Mouse (Mus musculus): ENCODE measurements around the gene Limch1. TPM values are rescaled to one million over a fixed set of nuclear protein-coding genes. Genes with fewer than 3 reads are reported as not detected.

Gene Limch1
- polyA plus RNA-seq, 1 experiment from 2014 or later = 47.1 TPM

- H3K9me3 ChIP-seq = no peaks in the 10 kb centered on the region
- H3K4me3 ChIP-seq = peak overlapping the region; percentile 21; the same call in 1 of the 2 replicates
- peaks cover 47% of the 10 kb centered on the region for H3K4me1 ChIP-seq
- no peaks in the 10 kb centered on the region for H3K36me3 ChIP-seq (replicated peaks)
- peaks cover 46% of the 10 kb centered on the region for H3K27me3 ChIP-seq (replicated peaks; ENCODE audit: low read depth, poor library complexity, severe bottlenecking)
- no peak for DNase-seq (ENCODE audit: low spot score)
- WGBS = 25% methylated on average over 5 of the region's 5 CpGs
- H3K27ac ChIP-seq (replicated peaks) = peak overlapping the region; percentile 54
Observed at GRCm38 (mm10) chr5:66748448-66749115, 3.0 kb downstream of the Limch1 start.

DNA sequence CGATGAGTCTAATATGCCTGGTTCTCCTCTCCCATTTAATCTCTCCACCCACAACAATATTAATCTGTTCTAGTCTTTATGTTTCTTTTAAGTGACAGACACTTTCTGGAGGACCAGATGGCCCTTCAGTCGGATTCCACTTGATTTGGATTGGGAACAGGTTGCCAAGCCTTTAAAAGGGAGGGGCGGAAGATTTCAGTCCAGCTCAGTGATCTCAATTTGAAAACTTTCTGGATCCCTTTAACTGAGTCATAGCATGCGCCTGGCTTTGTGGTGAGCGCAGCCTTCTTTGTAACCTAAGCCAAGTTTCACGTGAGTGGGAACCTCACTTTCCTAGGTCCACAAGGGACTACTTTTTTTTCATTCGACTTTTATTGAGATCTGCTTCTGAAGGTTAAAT lies 5.0 kb downstream of the Limch1 start:
- H3K4me1 ChIP-seq = peaks cover 42% of the 10 kb centered on the region
- no peak overlapping the region for H3K4me3 ChIP-seq
- H3K36me3 ChIP-seq (replicated peaks) = no peaks in the 10 kb centered on the region
- WGBS = 73% methylated on average over 7 of the region's 7 CpGs
- DNase-seq (ENCODE audit: low spot score) = no peak
- peaks cover 25% of the 10 kb centered on the region for H3K27me3 ChIP-seq (replicated peaks; ENCODE audit: low read depth, poor library complexity, severe bottlenecking)
- no peaks in the 10 kb centered on the region for H3K9me3 ChIP-seq
- H3K27ac ChIP-seq (replicated peaks) = no peak overlapping the region

DNA sequence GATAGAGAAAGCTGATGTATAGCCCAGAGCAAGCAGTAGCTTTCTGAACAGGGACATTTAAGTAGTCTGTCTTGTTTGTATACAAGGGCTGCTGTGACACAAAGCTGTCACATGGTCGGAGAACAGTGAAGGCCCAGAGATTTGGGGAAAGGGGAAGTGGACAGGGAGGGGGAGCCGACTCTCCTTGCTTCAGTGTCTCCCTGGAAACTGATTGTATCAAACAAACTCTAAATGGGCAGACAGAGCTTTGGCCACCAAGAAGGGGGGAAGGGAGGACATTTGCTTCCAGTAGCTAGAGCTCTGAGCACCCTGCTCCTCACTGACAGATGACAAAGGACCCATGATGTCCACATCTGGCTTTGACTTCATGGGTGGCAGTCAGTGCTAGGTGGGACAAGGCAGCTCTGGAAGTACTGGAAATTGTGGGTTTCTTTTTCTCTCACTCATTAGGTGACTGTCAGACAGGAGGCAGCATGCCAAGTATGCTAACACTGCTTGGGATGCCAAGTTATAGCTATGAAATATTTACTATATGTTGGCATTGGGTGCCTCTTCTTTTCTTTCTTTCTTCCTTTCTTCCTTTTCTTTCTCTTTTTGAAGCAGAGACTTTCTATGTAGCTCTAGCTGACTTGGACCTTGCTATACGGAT lies 5.8 kb downstream of the Limch1 start:
- peaks cover 43% of the 10 kb centered on the region for H3K4me1 ChIP-seq
- no peak for DNase-seq (ENCODE audit: low spot score)
- H3K27me3 ChIP-seq (replicated peaks; ENCODE audit: low read depth, poor library complexity, severe bottlenecking) = peaks cover 17% of the 10 kb centered on the region
- no peak overlapping the region for H3K27ac ChIP-seq (replicated peaks)
- H3K9me3 ChIP-seq = no peaks in the 10 kb centered on the region
- H3K4me3 ChIP-seq = no peak overlapping the region
- WGBS = 43% methylated on average over 3 of the region's 3 CpGs
- no peaks in the 10 kb centered on the region for H3K36me3 ChIP-seq (replicated peaks)

DNA sequence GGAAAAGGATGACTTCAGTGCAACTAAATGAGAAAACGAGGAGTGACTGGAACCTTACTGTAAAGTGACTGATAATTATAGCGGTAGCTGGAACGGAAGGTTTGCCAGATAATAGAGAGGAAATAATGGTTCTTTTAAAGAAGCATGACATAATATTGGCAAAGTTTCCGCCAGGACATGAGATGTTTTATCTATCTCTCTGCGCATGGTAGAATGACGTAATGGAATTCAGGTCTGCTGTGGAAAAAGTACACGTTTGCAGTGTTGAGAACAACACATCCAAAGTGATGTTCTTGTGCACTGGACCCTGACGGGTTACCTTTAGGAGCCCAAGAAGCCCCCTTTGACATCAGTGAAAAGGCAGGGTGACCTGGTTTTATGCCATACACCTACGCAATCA lies 8.0 kb downstream of the Limch1 start:
- H3K4me3 ChIP-seq = no peak overlapping the region
- H3K36me3 ChIP-seq (replicated peaks) = no peaks in the 10 kb centered on the region
- WGBS = 94% methylated on average over 9 of the region's 9 CpGs
- H3K4me1 ChIP-seq = peaks cover 33% of the 10 kb centered on the region
- H3K27ac ChIP-seq (replicated peaks) = no peak overlapping the region
- H3K27me3 ChIP-seq (replicated peaks; ENCODE audit: low read depth, poor library complexity, severe bottlenecking) = no peaks in the 10 kb centered on the region
- no peak for DNase-seq (ENCODE audit: low spot score)
- no peaks in the 10 kb centered on the region for H3K9me3 ChIP-seq

DNA sequence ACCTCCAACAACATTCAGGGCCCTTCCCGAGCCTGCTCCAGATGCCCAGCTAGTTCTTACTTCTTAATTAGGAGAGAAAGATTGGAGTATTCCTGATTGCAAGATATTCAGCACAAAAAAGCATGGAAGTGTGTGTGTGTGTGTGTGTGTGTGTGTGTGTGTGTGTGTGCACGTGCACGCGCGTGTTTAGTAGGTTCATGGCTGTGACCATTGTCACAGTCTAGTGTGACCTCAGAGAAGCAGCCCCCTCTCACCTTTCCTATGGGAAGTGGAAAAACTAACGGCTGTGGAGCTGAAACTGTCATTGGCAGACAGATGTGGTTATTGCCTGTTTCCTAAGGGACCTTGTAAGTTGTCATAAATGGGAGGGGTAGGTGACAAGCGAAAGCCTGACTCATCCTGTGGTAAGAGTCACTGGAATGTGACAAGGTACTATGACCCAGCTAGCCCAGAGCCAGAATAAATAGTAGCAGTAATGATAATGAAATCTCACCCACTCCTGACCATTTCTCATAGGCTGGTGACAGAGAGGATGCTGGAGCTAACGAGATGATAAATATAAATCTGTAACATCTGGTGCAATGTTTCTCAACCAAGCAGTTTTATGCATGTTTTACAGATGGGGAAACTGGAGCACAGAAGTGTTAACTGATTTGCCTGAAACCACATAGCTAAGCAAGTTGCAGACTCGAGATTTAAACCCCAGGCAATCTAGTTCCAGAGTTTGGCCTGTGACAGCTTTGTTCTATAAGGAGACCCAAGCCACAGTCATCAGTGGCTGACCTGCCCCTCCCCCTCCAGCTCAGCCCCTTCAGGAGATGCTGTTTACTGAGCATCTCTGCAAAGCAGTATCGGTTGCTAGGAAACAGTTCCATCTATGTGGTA lies 11.4 kb downstream of the Limch1 start:
- Histone ChIP-seq H3K4me3 (no peak overlapping the region), H3K36me3 (replicated peaks) (no peaks in the 10 kb centered on the region), H3K27ac (replicated peaks) (no peak overlapping the region), H3K9me3 (no peaks in the 10 kb centered on the region), H3K27me3 (replicated peaks; ENCODE audit: low read depth, poor library complexity, severe bottlenecking) (no peaks in the 10 kb centered on the region), H3K4me1 (peaks cover 19% of the 10 kb centered on the region)
- 70% methylated on average over 10 of the region's 10 CpGs for WGBS
- no peak for DNase-seq (ENCODE audit: low spot score)

DNA sequence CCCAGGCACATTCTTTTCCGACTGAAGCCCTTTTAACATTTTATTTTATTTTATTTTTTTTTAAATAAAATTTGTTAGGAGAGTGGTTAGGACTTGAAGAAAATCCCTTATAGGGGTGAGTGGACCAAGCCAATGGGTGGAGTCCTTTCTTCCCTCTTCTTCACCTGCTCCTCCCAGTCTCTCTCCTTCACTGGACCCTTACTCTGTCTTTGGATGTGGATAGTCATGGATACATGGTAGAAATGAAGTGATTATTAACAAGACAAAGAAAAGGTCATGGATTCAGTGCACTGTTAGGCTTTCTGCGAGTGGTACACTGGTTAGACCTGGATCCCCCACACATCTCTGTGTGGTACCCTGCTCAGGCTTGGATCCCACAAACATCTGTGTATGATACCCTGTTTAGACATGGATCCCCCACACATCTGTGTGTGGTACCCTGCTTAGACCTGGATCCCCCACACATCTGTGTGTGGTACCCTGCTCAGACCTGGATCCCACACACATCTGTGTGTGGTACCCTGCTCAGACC lies 12.1 kb downstream of the Limch1 start:
- WGBS = 77% methylated on average over 2 of the region's 2 CpGs
- Histone ChIP-seq H3K27ac (replicated peaks) (no peak overlapping the region), H3K36me3 (replicated peaks) (no peaks in the 10 kb centered on the region), H3K4me3 (no peak overlapping the region), H3K27me3 (replicated peaks; ENCODE audit: low read depth, poor library complexity, severe bottlenecking) (no peaks in the 10 kb centered on the region), H3K4me1 (peaks cover 19% of the 10 kb centered on the region), H3K9me3 (no peaks in the 10 kb centered on the region)
- no peak for DNase-seq (ENCODE audit: low spot score)

DNA sequence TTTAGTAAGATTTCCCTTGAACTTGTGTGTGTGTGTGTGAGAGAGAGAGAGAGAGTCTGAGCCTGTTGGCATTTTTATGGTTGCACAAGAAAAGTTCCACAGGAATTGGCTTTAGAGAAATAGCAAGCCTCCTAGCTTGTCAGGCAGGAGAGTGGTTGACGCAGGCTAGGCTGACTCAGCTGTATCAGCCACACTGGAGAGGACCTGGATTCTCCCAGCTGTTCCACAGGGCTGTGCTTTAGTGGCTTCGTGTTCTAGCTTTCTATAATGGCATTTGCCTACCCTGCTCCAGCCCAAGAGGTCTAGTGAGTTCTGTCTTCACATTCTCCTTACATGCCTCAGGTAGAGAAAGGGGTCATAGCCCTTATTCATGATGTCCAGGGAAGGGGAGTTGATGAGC lies 13.7 kb downstream of the Limch1 start:
- Histone ChIP-seq H3K4me1 (peaks cover 24% of the 10 kb centered on the region), H3K36me3 (replicated peaks) (no peaks in the 10 kb centered on the region), H3K4me3 (no peak overlapping the region), H3K27me3 (replicated peaks; ENCODE audit: low read depth, poor library complexity, severe bottlenecking) (no peaks in the 10 kb centered on the region), H3K27ac (replicated peaks) (no peak overlapping the region), H3K9me3 (no peaks in the 10 kb centered on the region)
- no peak for DNase-seq (ENCODE audit: low spot score)
- 90% methylated on average over 2 of the region's 2 CpGs for WGBS

DNA sequence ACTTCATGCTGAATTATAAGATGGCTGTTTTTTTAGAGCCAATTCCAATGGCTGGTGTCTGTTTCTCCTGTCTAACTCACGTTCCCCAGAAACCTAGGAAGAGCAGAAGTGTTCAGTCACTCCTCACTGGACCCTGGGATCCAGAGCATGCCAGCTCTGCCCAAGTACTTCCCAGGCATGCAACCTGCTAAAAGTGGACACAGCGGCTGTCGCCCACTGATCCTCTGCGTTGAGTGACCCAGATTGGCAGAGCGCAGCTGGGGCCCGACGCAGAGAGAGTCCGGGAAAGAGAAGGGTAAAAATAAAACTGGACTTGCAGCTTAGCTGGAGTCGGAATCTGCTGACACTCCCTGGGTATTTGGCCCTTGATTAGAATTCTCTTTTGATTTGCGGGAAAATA lies 15.1 kb downstream of the Limch1 start:
- no peaks in the 10 kb centered on the region for H3K36me3 ChIP-seq (replicated peaks)
- H3K27me3 ChIP-seq (replicated peaks; ENCODE audit: low read depth, poor library complexity, severe bottlenecking) = no peaks in the 10 kb centered on the region
- no peak for DNase-seq (ENCODE audit: low spot score)
- H3K4me3 ChIP-seq = no peak overlapping the region
- WGBS = 89% methylated on average over 10 of the region's 10 CpGs
- peaks cover 23% of the 10 kb centered on the region for H3K4me1 ChIP-seq
- H3K9me3 ChIP-seq = no peaks in the 10 kb centered on the region
- H3K27ac ChIP-seq (replicated peaks) = no peak overlapping the region

- DNase-seq (ENCODE audit: low spot score) = no peak
- Histone ChIP-seq H3K4me3 (no peak overlapping the region), H3K36me3 (replicated peaks) (no peaks in the 10 kb centered on the region), H3K27me3 (replicated peaks; ENCODE audit: low read depth, poor library complexity, severe bottlenecking) (no peaks in the 10 kb centered on the region), H3K27ac (replicated peaks) (no peak overlapping the region), H3K4me1 (peaks cover 10% of the 10 kb centered on the region), H3K9me3 (no peaks in the 10 kb centered on the region)
- 84% methylated on average over 2 of the region's 2 CpGs for WGBS
Observed at GRCm38 (mm10) chr5:66762006-66762405, 16.4 kb downstream of the Limch1 start.

GRCm38 (mm10) chr5:66764129-66764528 lies 18.5 kb downstream of the Limch1 start:
- DNase-seq (ENCODE audit: low spot score) = no peak
- Histone ChIP-seq H3K9me3 (no peaks in the 10 kb centered on the region), H3K4me3 (no peak overlapping the region), H3K36me3 (replicated peaks) (no peaks in the 10 kb centered on the region), H3K27ac (replicated peaks) (no peak overlapping the region), H3K4me1 (peaks cover 18% of the 10 kb centered on the region), H3K27me3 (replicated peaks; ENCODE audit: low read depth, poor library complexity, severe bottlenecking) (no peaks in the 10 kb centered on the region)
- WGBS = 63% methylated on average over 6 of the region's 6 CpGs

GRCm38 (mm10) chr5:66765911-66766310 lies 20.3 kb downstream of the Limch1 start:
- WGBS = 68% methylated on average over 2 of the region's 2 CpGs
- Histone ChIP-seq H3K4me1 (peaks cover 25% of the 10 kb centered on the region), H3K4me3 (no peak overlapping the region), H3K27me3 (replicated peaks; ENCODE audit: low read depth, poor library complexity, severe bottlenecking) (no peaks in the 10 kb centered on the region), H3K36me3 (replicated peaks) (no peaks in the 10 kb centered on the region), H3K9me3 (no peaks in the 10 kb centered on the region), H3K27ac (replicated peaks) (no peak overlapping the region)
- DNase-seq (ENCODE audit: low spot score) = no peak

DNA sequence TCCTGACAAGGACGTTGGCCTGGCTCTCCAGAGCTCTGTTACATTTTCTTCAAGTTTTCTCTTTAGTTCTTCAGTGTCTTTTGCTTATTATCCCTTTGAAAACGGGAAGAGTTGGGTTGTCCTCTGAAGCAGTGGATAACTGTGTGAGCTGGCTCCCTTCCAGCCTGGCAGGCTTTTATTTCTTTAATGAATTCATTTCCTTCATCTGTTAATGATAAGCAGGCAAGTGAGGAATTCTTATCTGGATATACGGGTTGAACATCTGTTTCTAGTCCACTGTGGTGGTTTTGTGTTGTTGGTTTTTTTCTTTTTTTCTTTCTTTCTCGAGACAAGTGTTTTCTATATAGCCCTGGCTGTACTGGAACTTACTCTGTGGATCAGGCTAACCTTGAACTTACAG lies 22.4 kb downstream of the Limch1 start:
- no peak overlapping the region for H3K4me3 ChIP-seq
- 42% methylated on average over 4 of the region's 4 CpGs for WGBS
- H3K27me3 ChIP-seq (replicated peaks; ENCODE audit: low read depth, poor library complexity, severe bottlenecking) = no peaks in the 10 kb centered on the region
- H3K9me3 ChIP-seq = no peaks in the 10 kb centered on the region
- peak overlapping the region; percentile 24; the same call in 1 of the 2 replicates for H3K27ac ChIP-seq (replicated peaks)
- no peak for DNase-seq (ENCODE audit: low spot score)
- peaks cover 25% of the 10 kb centered on the region for H3K4me1 ChIP-seq
- no peaks in the 10 kb centered on the region for H3K36me3 ChIP-seq (replicated peaks)
